Mouse (Mus musculus) small intestine, adult 2 months (tissue): ENCODE measurements around the gene Olfr559.

Experiments used
- CTCF ChIP-seq: fragments of 200-500 bp; IDR thresholded peaks from 2 replicates; pipeline ENCODE4 v1.5.1; 2012; ENCODE audit warnings: low read depth, mild to moderate bottlenecking, control low read depth, inconsistent platforms, low read length, moderate library complexity, mixed read lengths; ENCODE audit not compliant: insufficient replicate concordance, insufficient read length; ENCODE audit errors: extremely low read depth
- POLR2A ChIP-seq: fragments of 200-500 bp; IDR thresholded peaks from 2 replicates; pipeline ENCODE4 v1.6.1; 2012; ENCODE audit warnings: low read depth, mild to moderate bottlenecking, control low read depth, inconsistent platforms, low read length, moderate library complexity

DNA sequence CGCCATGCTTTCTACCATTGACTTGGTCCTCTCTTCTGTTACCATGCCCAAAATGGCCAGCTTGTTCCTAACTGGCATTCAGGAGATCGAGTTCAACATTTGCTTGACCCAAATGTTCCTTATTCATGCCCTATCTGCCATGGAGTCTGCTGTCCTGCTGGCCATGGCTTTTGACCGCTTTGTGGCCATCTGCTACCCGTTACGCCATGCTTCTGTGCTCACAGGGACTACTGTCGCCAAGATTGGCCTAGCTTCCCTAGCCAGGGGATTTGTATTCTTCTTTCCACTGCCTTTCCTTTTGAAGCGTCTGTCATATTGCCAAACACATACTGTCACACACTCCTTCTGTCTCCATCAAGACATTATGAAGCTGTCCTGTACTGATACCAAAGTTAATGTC, 28.8 kb downstream of the Olfr559 start:
- TF ChIP-seq CTCF (no peak), POLR2A (no peak)
